Comparison of ENCODE assay signal across 22 mouse cellular contexts in genomic region chr19:28383425-28383824, GRCm38 (mm10).
"Had no signal": no experiment of that assay in that cellular context is flagged by ENCODE, and none has a peak within 500 bp of the region (broad histone marks: within the 10 kb centered on the region; RNA-seq: fewer than 3 reads in every experiment).

No protein-coding gene starts in this region.

- H3K4me3 ChIP-seq: intestine, embryonic 15.5 days; kidney, embryonic 15.5 days; limb, embryonic 10.5 days; limb, embryonic 13.5 days; liver, embryonic 12.5 days; liver, embryonic 15.5 days; midbrain, embryonic 15.5 days; myocyte; neural tube, embryonic 13.5 days; stomach, embryonic 15.5 days had no signal

- H3K9ac ChIP-seq: intestine, embryonic 15.5 days; kidney, embryonic 15.5 days; limb, embryonic 13.5 days; liver, embryonic 12.5 days; liver, embryonic 15.5 days; midbrain, embryonic 15.5 days; neural tube, embryonic 13.5 days; stomach, embryonic 15.5 days had no signal

- ATAC-seq: intestine, embryonic 15.5 days; liver, embryonic 12.5 days; midbrain, embryonic 15.5 days had no signal

- H3K9me3 ChIP-seq: intestine, embryonic 15.5 days; kidney, embryonic 15.5 days; limb, embryonic 10.5 days; limb, embryonic 13.5 days; liver, embryonic 12.5 days; liver, embryonic 15.5 days; midbrain, embryonic 15.5 days; neural tube, embryonic 13.5 days; stomach, embryonic 15.5 days had no signal

- H3K27ac ChIP-seq: intestine, embryonic 15.5 days; kidney, embryonic 15.5 days; limb, embryonic 10.5 days; limb, embryonic 13.5 days; liver, embryonic 12.5 days; liver, embryonic 15.5 days; macrophage; midbrain, embryonic 15.5 days; neural tube, embryonic 13.5 days; stomach, embryonic 15.5 days had no signal

- DNase-seq: kidney, adult 11 months; kidney, adult 8-10 months; kidney, postnatal 10 days; kidney, postnatal 36 days; layer of hippocampus, adult 9-11 months; liver; lung, adult 18-20 months; retina, postnatal 1 day; right cerebral cortex, postnatal 25 days; spleen, adult 18-20 months; thymus, postnatal 25 days had no signal

- H3K4me2 ChIP-seq: intestine, embryonic 15.5 days; kidney, embryonic 15.5 days; limb, embryonic 13.5 days; liver, embryonic 12.5 days; liver, embryonic 15.5 days; midbrain, embryonic 15.5 days; neural tube, embryonic 13.5 days; stomach, embryonic 15.5 days had no signal

- H3K4me1 ChIP-seq: intestine, embryonic 15.5 days; liver, embryonic 12.5 days; liver, embryonic 15.5 days; stomach, embryonic 15.5 days had no signal

- H3K36me3 ChIP-seq: intestine, embryonic 15.5 days; kidney, embryonic 15.5 days; limb, embryonic 10.5 days; limb, embryonic 13.5 days; liver, embryonic 12.5 days; liver, embryonic 15.5 days; midbrain, embryonic 15.5 days; neural tube, embryonic 13.5 days; stomach, embryonic 15.5 days had no signal

- H3K27me3 ChIP-seq: intestine, embryonic 15.5 days; kidney, embryonic 15.5 days; limb, embryonic 13.5 days; liver, embryonic 12.5 days; liver, embryonic 15.5 days; midbrain, embryonic 15.5 days; neural tube, embryonic 13.5 days; stomach, embryonic 15.5 days had no signal
